Mouse (Mus musculus): ENCODE data around the gene Cpvl. TPM values are rescaled to one million over a fixed set of nuclear protein-coding genes. Genes with fewer than 3 reads are reported as not detected.

Cpvl gene
- polyA plus RNA-seq, 1 experiment from 2014 or later, result 0.40 TPM

DNA sequence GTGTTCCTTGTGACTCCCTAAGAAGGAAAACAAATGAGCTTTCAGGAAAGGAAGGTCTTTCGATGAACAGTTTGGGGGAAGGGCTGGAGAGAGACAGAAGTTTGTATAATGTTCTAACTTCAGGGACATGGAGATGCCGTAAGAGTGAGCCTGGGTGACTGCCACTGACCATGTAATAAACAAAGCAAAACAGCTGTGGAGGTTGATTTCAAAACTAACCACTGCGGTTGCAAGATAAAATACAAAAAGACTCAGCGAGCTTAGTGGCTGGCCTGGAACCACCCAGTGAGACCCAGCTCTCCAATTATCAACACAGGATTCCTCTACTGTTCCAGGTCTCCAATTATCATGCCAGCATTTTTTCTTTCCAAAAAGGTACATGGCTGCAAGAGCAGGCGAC is 33.6 kb downstream of the Cpvl start:
- DNase-seq (ENCODE audit: low spot score), result no peak
- H3K4me3 ChIP-seq, result no peak overlapping the region
- H3K4me1 ChIP-seq, result peaks cover 73% of the 10 kb centered on the region
- no peaks in the 10 kb centered on the region for H3K27me3 ChIP-seq (ENCODE audit: low read depth, poor library complexity, severe bottlenecking)
- H3K36me3 ChIP-seq, result no peaks in the 10 kb centered on the region
- no peak overlapping the region for H3K27ac ChIP-seq
- H3K9me3 ChIP-seq (replicated peaks), result no peaks in the 10 kb centered on the region
- WGBS, result 88% methylated on average over 5 of the region's 5 CpGs

DNA sequence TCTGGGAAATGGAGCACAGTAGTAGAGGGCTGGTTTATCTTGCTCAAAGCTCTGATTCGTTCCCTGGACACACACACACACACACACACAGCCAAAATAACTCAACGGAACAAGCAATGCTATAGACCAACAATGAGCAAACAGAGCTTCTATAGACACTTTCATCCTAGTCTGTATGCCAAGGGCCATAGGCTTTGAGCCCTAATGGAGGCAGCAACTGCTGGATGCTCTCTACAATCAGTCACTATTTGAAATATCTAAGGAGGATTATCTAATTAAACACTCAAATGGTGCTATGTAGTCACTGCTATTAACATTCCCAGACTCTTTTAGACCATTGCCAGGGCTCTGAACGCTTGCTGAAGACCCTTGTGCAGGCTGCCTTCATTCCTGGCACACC is 34.1 kb downstream of the Cpvl start:
- Histone ChIP-seq H3K4me1 (peaks cover 73% of the 10 kb centered on the region), H3K27ac (no peak overlapping the region)

GRCm38 (mm10) chr6:53942190-53942831 is 36.2 kb downstream of the Cpvl start:
- Histone ChIP-seq H3K36me3 (no peaks in the 10 kb centered on the region), H3K4me3 (no peak overlapping the region), H3K27ac (no peak overlapping the region), H3K4me1 (peaks cover 55% of the 10 kb centered on the region), H3K27me3 (ENCODE audit: low read depth, poor library complexity, severe bottlenecking) (no peaks in the 10 kb centered on the region), H3K9me3 (replicated peaks) (no peaks in the 10 kb centered on the region)
- peak; percentile 15 for DNase-seq (ENCODE audit: low spot score)
- 72% methylated on average over 7 of the region's 7 CpGs for WGBS

More for the DNA sequence above, 34.1 kb downstream of the Cpvl start:
- no peak for DNase-seq (ENCODE audit: low spot score)
- Histone ChIP-seq H3K4me3 (no peak overlapping the region), H3K9me3 (replicated peaks) (no peaks in the 10 kb centered on the region), H3K36me3 (no peaks in the 10 kb centered on the region), H3K27me3 (ENCODE audit: low read depth, poor library complexity, severe bottlenecking) (no peaks in the 10 kb centered on the region)
- 70% methylated on average over 3 of the region's 3 CpGs for WGBS

GRCm38 (mm10) chr6:53939752-53940151 is 38.7 kb downstream of the Cpvl start:
- DNase-seq (ENCODE audit: low spot score), result peak; percentile 34
- Histone ChIP-seq H3K36me3 (no peaks in the 10 kb centered on the region), H3K27ac (peak overlapping the region; percentile 21; the same call in 1 of the 2 replicates), H3K4me3 (no peak overlapping the region), H3K4me1 (peaks cover 49% of the 10 kb centered on the region), H3K27me3 (ENCODE audit: low read depth, poor library complexity, severe bottlenecking) (no peaks in the 10 kb centered on the region), H3K9me3 (replicated peaks) (no peaks in the 10 kb centered on the region)
- WGBS, result 39% methylated on average over 8 of the region's 8 CpGs

DNA sequence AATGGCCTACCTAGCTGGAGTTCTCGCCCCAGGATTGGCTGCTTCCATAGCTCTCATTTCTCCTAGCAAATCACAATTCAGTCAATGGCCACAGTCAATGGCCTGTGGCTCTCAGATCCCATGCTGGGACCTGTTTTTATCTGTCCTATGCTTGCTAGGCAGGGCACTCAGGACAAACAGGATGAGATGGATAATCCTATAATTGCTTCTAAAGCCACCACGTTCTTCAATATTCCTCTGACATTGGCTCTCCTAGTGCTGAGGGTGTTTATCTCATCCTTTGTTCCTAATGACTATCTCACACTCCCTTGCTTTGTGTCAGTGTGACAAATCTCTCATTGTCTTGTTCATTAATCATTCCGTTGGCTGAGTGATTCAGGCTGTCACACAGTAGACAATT is 39.5 kb downstream of the Cpvl start:
- Histone ChIP-seq H3K36me3 (no peaks in the 10 kb centered on the region), H3K27ac (no peak overlapping the region), H3K4me1 (peaks cover 41% of the 10 kb centered on the region), H3K27me3 (ENCODE audit: low read depth, poor library complexity, severe bottlenecking) (no peaks in the 10 kb centered on the region), H3K4me3 (no peak overlapping the region), H3K9me3 (replicated peaks) (no peaks in the 10 kb centered on the region)
- peak; percentile 19 for DNase-seq (ENCODE audit: low spot score)
- WGBS, result 38% methylated on average over 3 of the region's 3 CpGs

DNA sequence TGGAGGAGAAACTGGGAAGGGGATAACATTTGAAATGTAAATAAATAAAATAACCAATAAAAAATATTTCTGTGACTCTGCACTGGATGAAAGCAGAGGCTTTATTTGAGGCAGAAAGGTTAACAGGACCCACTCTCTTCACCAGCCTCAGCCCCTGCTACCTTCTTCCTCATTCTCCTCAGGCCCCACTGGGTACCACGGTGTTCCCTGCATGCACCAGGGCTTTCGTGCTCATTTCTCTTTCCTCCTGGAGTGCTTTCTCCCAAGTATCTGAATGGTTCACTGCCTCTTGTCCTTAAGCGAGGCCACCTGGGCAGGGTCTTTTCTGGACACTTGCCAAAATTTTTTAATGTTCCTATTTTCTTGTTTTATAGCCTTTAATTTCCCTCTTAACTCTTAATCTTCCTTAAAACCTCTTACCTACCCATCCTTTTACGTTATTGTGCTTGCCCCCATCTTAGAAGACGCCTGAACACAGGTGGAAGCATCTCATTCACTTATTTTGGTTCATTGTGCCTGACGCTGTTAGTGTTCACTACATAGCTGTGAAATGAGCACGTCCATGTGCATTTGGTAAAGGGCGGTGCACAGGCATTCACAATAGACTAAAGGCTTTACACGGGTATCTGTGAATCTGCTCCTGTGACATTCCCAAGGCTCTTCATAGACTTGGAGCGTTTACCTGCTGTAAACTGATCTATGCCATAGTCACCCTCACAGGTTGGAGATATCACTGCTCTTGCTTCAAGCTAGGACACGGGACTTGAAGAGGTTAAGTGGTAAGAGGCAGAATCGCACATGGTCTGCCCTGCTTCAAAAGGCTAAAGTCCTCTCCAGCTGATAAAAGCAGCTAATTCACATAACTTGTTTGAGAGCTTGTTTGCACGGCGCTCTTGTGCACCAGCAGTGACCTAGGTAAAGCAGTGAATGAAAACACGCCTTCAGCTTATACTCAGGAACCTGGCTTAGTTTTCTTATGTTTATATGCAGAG is 41.0 kb downstream of the Cpvl start:
- Histone ChIP-seq H3K27me3 (ENCODE audit: low read depth, poor library complexity, severe bottlenecking) (no peaks in the 10 kb centered on the region), H3K36me3 (no peaks in the 10 kb centered on the region), H3K9me3 (replicated peaks) (no peaks in the 10 kb centered on the region), H3K4me1 (peaks cover 27% of the 10 kb centered on the region), H3K27ac (no peak overlapping the region), H3K4me3 (no peak overlapping the region)
- 88% methylated on average over 15 of the region's 15 CpGs for WGBS
- peak; percentile 15 for DNase-seq (ENCODE audit: low spot score)

DNA sequence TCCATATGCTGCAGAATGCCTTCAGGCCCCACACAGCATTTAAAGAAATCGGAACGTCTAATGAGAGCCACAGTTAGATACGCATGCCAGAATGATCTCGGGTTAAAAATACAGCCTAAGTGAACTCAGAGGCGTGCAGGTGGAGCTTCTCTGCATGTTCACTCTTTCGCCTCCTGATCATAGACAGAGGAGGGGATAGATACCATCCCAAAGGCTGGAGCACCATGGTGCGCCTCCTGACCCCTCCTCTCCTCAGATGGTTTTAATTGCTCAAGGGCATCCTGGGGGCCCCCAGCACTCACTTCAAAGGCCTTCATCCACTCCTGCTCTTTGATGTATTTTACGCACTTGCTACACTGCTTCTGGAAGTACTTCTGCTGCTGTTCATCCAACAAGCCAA is 46.9 kb downstream of the Cpvl start:
- H3K27ac ChIP-seq, result no peak overlapping the region; the same call in 1 of the 2 replicates
- peaks cover 24% of the 10 kb centered on the region for H3K4me1 ChIP-seq
- no peak overlapping the region for H3K4me3 ChIP-seq
- no peaks in the 10 kb centered on the region for H3K9me3 ChIP-seq (replicated peaks)
- no peaks in the 10 kb centered on the region for H3K36me3 ChIP-seq
- 35% methylated on average over 8 of the region's 8 CpGs for WGBS
- DNase-seq (ENCODE audit: low spot score), result peak; percentile 47
- no peaks in the 10 kb centered on the region for H3K27me3 ChIP-seq (ENCODE audit: low read depth, poor library complexity, severe bottlenecking)

- no peaks in the 10 kb centered on the region for H3K27me3 ChIP-seq (ENCODE audit: low read depth, poor library complexity, severe bottlenecking)
- no peaks in the 10 kb centered on the region for H3K36me3 ChIP-seq
- H3K4me1 ChIP-seq, result peaks cover 24% of the 10 kb centered on the region
- no peak overlapping the region for H3K4me3 ChIP-seq
- no peaks in the 10 kb centered on the region for H3K9me3 ChIP-seq (replicated peaks)
- 74% methylated on average over 4 of the region's 4 CpGs for WGBS
- DNase-seq (ENCODE audit: low spot score), result peak; percentile 28
- no peak overlapping the region for H3K27ac ChIP-seq
These were observed 48.6 kb downstream of the Cpvl start for GRCm38 (mm10) chr6:53929858-53930257.

GRCm38 (mm10) chr6:53926197-53926596 is 52.3 kb downstream of the Cpvl start:
- 97% methylated on average over 2 of the region's 2 CpGs for WGBS
- no peaks in the 10 kb centered on the region for H3K9me3 ChIP-seq (replicated peaks)
- peaks cover 15% of the 10 kb centered on the region for H3K4me1 ChIP-seq
- H3K27me3 ChIP-seq (ENCODE audit: low read depth, poor library complexity, severe bottlenecking), result no peaks in the 10 kb centered on the region
- no peaks in the 10 kb centered on the region for H3K36me3 ChIP-seq
- no peak overlapping the region for H3K4me3 ChIP-seq
- DNase-seq (ENCODE audit: low spot score), result no peak
- H3K27ac ChIP-seq, result no peak overlapping the region

GRCm38 (mm10) chr6:53925192-53925591 is 53.3 kb downstream of the Cpvl start:
- Histone ChIP-seq H3K4me1 (peaks cover 5% of the 10 kb centered on the region), H3K27ac (no peak overlapping the region), H3K9me3 (replicated peaks) (no peaks in the 10 kb centered on the region), H3K27me3 (ENCODE audit: low read depth, poor library complexity, severe bottlenecking) (no peaks in the 10 kb centered on the region), H3K36me3 (no peaks in the 10 kb centered on the region), H3K4me3 (no peak overlapping the region)
- peak; percentile 18 for DNase-seq (ENCODE audit: low spot score)
- WGBS, result 69% methylated on average over 8 of the region's 8 CpGs

DNA sequence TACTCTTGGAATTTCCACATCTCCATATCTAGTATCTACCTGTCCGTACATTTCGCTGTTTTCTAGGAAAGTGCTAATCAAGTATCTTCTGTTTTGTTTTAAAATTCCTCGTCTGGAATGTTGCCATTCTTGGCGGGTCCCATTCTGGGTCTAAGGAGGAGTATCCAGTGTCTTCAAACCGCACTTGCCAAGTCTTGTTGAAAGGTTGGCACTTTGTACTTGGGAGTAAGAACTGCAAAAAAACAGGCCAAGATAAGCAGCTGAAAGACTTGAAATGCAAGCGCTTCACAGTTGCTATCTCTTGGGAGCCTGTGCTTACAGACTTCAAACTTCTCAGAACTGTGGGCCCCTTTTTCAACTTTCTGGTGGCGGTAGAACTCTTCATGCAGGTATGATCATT is 58.4 kb downstream of the Cpvl start:
- DNase-seq (ENCODE audit: low spot score), result no peak
- WGBS, result 92% methylated on average over 7 of the region's 7 CpGs
- Histone ChIP-seq H3K4me3 (no peak overlapping the region), H3K27ac (no peak overlapping the region), H3K9me3 (replicated peaks) (no peaks in the 10 kb centered on the region), H3K27me3 (ENCODE audit: low read depth, poor library complexity, severe bottlenecking) (no peaks in the 10 kb centered on the region), H3K4me1 (no peaks in the 10 kb centered on the region; the same call in 1 of the 2 replicates), H3K36me3 (no peaks in the 10 kb centered on the region)

DNA sequence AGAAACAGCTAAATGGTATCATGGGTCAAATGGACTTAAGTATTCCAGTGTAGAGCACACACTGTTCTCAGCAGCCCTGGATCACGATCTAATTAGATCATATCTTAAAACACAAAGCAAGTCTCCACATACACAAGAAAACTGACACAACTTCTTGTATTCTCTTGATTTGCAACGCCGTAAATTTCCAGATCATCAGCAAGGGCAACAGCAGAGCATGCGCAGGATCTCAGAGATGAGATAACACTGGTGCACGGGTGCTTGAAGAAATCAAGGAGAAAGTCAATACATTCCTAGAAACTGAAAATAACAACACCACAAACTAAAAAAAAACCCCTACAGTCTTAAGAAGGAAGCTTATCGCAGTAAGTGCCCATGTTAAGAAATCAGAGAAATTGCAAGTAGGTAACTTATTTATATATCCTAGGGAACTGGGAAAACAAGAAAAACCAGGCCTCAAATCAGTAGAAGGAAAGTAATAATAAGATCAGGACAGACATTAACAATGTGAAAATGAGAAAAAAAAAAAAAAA is 61.4 kb downstream of the Cpvl start:
- WGBS, result 93% methylated on average over 6 of the region's 6 CpGs
- no peaks in the 10 kb centered on the region for H3K9me3 ChIP-seq (replicated peaks)
- no peak overlapping the region for H3K27ac ChIP-seq
- no peaks in the 10 kb centered on the region for H3K36me3 ChIP-seq
- no peak for DNase-seq (ENCODE audit: low spot score)
- H3K27me3 ChIP-seq (ENCODE audit: low read depth, poor library complexity, severe bottlenecking), result no peaks in the 10 kb centered on the region
- no peak overlapping the region for H3K4me3 ChIP-seq
- H3K4me1 ChIP-seq, result peaks cover 27% of the 10 kb centered on the region

GRCm38 (mm10) chr6:53915347-53915746 is 63.1 kb downstream of the Cpvl start:
- H3K4me3 ChIP-seq, result no peak overlapping the region
- WGBS, result 87% methylated on average over 3 of the region's 3 CpGs
- DNase-seq (ENCODE audit: low spot score), result no peak

More at GRCm38 (mm10) chr6:53915347-53915746, 63.1 kb downstream of the Cpvl start:
- Histone ChIP-seq H3K27ac (no peak overlapping the region), H3K4me1 (peaks cover 45% of the 10 kb centered on the region), H3K27me3 (ENCODE audit: low read depth, poor library complexity, severe bottlenecking) (no peaks in the 10 kb centered on the region), H3K9me3 (replicated peaks) (no peaks in the 10 kb centered on the region), H3K36me3 (no peaks in the 10 kb centered on the region)
